Mouse (Mus musculus): Measurements from ENCODE around the gene Psg23. TPM values are rescaled to one million over a fixed set of nuclear protein-coding genes. Genes with fewer than 3 reads are reported as not detected.
"Not testable (repeated sequence)": the region's sequence is repeated elsewhere in the genome, so short reads cannot be mapped to it uniquely, and the experiment has no call there.

Psg23 gene
- not detected in 2 replicates for polyA plus RNA-seq (2015; fragmentation: Nextera tagmentation; extraction: Ambion mirVana)

DNA sequence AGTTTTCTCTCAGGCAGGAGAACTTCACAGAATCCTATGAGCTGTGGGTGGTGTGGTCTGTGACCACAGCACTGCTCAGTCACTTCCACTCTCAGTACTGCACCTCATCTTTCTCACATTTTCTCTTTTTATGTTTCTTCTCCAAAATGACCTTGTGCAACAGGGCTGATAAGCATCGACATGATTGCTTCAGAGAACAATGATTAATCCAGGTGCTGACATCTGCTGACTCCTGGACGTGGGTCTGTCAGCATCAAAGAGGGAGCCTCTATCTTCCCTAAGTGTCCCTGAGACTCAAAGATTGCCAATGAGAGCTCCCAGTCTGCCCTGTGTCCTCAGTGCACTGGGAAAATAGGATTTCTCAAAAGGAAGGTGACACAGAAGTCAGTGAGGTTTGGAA is at the start of gene Psg23:
TSS of gene Psg23 (minus strand) at position 101 of the 400 bp plus-strand sequence.
- ATAC-seq (replicated peaks; ENCODE audit: extremely low read depth, insufficient read depth, low FRiP score); H3K4me2 ChIP-seq (ENCODE audit: low read depth, low read length); H3K27ac ChIP-seq (ENCODE audit: low read length); H3K36me3 ChIP-seq (ENCODE audit: control insufficient read depth, insufficient read depth); H3K4me1 ChIP-seq (ENCODE audit: control insufficient read depth, insufficient read depth, low read length); H3K9ac ChIP-seq (ENCODE audit: low read length); H3K27me3 ChIP-seq (ENCODE audit: control insufficient read depth, insufficient read depth, low read length); H3K9me3 ChIP-seq (replicated peaks; ENCODE audit: control insufficient read depth, low read length); H3K4me3 ChIP-seq (ENCODE audit: low read length): not testable (repeated sequence)
- WGBS, result 30% methylated on average over 1 of the region's 2 CpGs

- not testable (repeated sequence) for H3K27me3 ChIP-seq (ENCODE audit: control insufficient read depth, insufficient read depth, low read length); H3K9ac ChIP-seq (ENCODE audit: low read length); H3K36me3 ChIP-seq (ENCODE audit: control insufficient read depth, insufficient read depth); ATAC-seq (replicated peaks; ENCODE audit: extremely low read depth, insufficient read depth, low FRiP score); H3K4me1 ChIP-seq (ENCODE audit: control insufficient read depth, insufficient read depth, low read length); H3K9me3 ChIP-seq (replicated peaks; ENCODE audit: control insufficient read depth, low read length); H3K4me3 ChIP-seq (ENCODE audit: low read length); H3K27ac ChIP-seq (ENCODE audit: low read length); H3K4me2 ChIP-seq (ENCODE audit: low read depth, low read length)
- 25% methylated on average over 1 of the region's 2 CpGs for WGBS
Measured at GRCm38 (mm10) chr7:18656625-18657024, 40.3 kb upstream of the Psg23 start, which contains the start of gene Psg21. Gene Psg21, minus strand, starts transcription at chr7:18656725.

- H3K4me2 ChIP-seq (ENCODE audit: low read depth, low read length); H3K9me3 ChIP-seq (replicated peaks; ENCODE audit: control insufficient read depth, low read length); ATAC-seq (replicated peaks; ENCODE audit: extremely low read depth, insufficient read depth, low FRiP score); H3K27me3 ChIP-seq (ENCODE audit: control insufficient read depth, insufficient read depth, low read length); H3K27ac ChIP-seq (ENCODE audit: low read length); H3K36me3 ChIP-seq (ENCODE audit: control insufficient read depth, insufficient read depth); H3K4me3 ChIP-seq (ENCODE audit: low read length); H3K9ac ChIP-seq (ENCODE audit: low read length); H3K4me1 ChIP-seq (ENCODE audit: control insufficient read depth, insufficient read depth, low read length): not testable (repeated sequence)
- 66% methylated on average over 8 of the region's 8 CpGs for WGBS
Measured at GRCm38 (mm10) chr7:18626921-18627320, 10.6 kb upstream of the Psg23 start.

- no peaks in the 10 kb centered on the region for H3K4me1 ChIP-seq (ENCODE audit: control insufficient read depth, insufficient read depth, low read length)
- H3K36me3 ChIP-seq (ENCODE audit: control insufficient read depth, insufficient read depth), result no peaks in the 10 kb centered on the region
- H3K9me3 ChIP-seq (replicated peaks; ENCODE audit: control insufficient read depth, low read length), result no peaks in the 10 kb centered on the region
- no peak within 1 kb of the TSS for H3K4me2 ChIP-seq (ENCODE audit: low read depth, low read length)
- no peaks in the 10 kb centered on the region for H3K27me3 ChIP-seq (ENCODE audit: control insufficient read depth, insufficient read depth, low read length)
- H3K4me3 ChIP-seq (ENCODE audit: low read length), result no peak within 1 kb of the TSS
- H3K27ac ChIP-seq (ENCODE audit: low read length), result no peak within 1 kb of the TSS
- 67% methylated on average over 3 of the region's 3 CpGs for WGBS
- no peak for ATAC-seq (replicated peaks; ENCODE audit: extremely low read depth, insufficient read depth, low FRiP score)
- no peak within 1 kb of the TSS for H3K9ac ChIP-seq (ENCODE audit: low read length)
Measured at GRCm38 (mm10) chr7:18567205-18567604, 49.1 kb downstream of the Psg23 start, which contains the start of gene Psg27. Gene Psg27, minus strand, starts transcription at chr7:18567305.

- no peaks in the 10 kb centered on the region for H3K9me3 ChIP-seq (replicated peaks; ENCODE audit: control insufficient read depth, low read length)
- no peak for ATAC-seq (replicated peaks; ENCODE audit: extremely low read depth, insufficient read depth, low FRiP score)
- no peak overlapping the region for H3K4me3 ChIP-seq (ENCODE audit: low read length)
- H3K36me3 ChIP-seq (ENCODE audit: control insufficient read depth, insufficient read depth), result no peaks in the 10 kb centered on the region
- H3K9ac ChIP-seq (ENCODE audit: low read length), result no peak overlapping the region
- no peaks in the 10 kb centered on the region for H3K27me3 ChIP-seq (ENCODE audit: control insufficient read depth, insufficient read depth, low read length)
- H3K4me2 ChIP-seq (ENCODE audit: low read depth, low read length), result no peak overlapping the region
- H3K27ac ChIP-seq (ENCODE audit: low read length), result no peak overlapping the region
- H3K4me1 ChIP-seq (ENCODE audit: control insufficient read depth, insufficient read depth, low read length), result no peaks in the 10 kb centered on the region
Measured at GRCm38 (mm10) chr7:18559850-18560249, 56.5 kb downstream of the Psg23 start.

Other genes with a start within 250 kb of the Psg23 start
- not detected in 2 replicates for gene Psg28, start 184.5 kb downstream of the Psg23 start, polyA plus RNA-seq (2015; fragmentation: Nextera tagmentation; extraction: Ambion mirVana)
- not detected in 2 replicates for gene Psg26, start 132.3 kb downstream of the Psg23 start, polyA plus RNA-seq (2015; fragmentation: Nextera tagmentation; extraction: Ambion mirVana)
- gene Psg25, start 84.2 kb downstream of the Psg23 start, polyA plus RNA-seq (2015; fragmentation: Nextera tagmentation; extraction: Ambion mirVana), result not detected in 2 replicates
- gene Psg27, start 49.2 kb downstream of the Psg23 start, polyA plus RNA-seq (2015; fragmentation: Nextera tagmentation; extraction: Ambion mirVana), result not detected in 2 replicates
- not detected in 2 replicates for gene Psg21, start 40.2 kb upstream of the Psg23 start, polyA plus RNA-seq (2015; fragmentation: Nextera tagmentation; extraction: Ambion mirVana)
- not detected in 2 replicates for gene Psg20, start 69.7 kb upstream of the Psg23 start, polyA plus RNA-seq (2015; fragmentation: Nextera tagmentation; extraction: Ambion mirVana)
- not detected in 2 replicates for gene Psg22, start 101.6 kb upstream of the Psg23 start, polyA plus RNA-seq (2015; fragmentation: Nextera tagmentation; extraction: Ambion mirVana)
- not detected in 2 replicates for gene Psg19, start 182.0 kb upstream of the Psg23 start, polyA plus RNA-seq (2015; fragmentation: Nextera tagmentation; extraction: Ambion mirVana)
- not detected in 2 replicates for gene Psg17, start 205.1 kb upstream of the Psg23 start, polyA plus RNA-seq (2015; fragmentation: Nextera tagmentation; extraction: Ambion mirVana)
- 0.50 and 0.69 TPM in 2 replicates for gene Mill2, start 223.5 kb upstream of the Psg23 start, polyA plus RNA-seq (2015; fragmentation: Nextera tagmentation; extraction: Ambion mirVana)

Data from heart, embryonic 16.5 days (tissue).